Mouse (Mus musculus) neural tube, embryonic 14.5 days (tissue): ENCODE data around the gene Crb1. TPM values are rescaled to one million over a fixed set of nuclear protein-coding genes. Genes with fewer than 3 reads are reported as not detected.

Experiments
- ATAC-seq: fragments of 200-750 bp; cut with Nextera tagmentation; 2 replicates; pipeline ENCODE4 v1.8.0; 2017; ENCODE audit warnings: low read depth, mild to moderate bottlenecking, moderate TSS enrichment, moderate library complexity
- H3K27ac ChIP-seq: fragments of 300-500 bp; sonication (generic); 2 replicates; pipeline ENCODE4 v1.5.1; 2014; ENCODE audit warnings: low read depth, mild to moderate bottlenecking, control low read depth, low read length, moderate library complexity, mixed read lengths
- H3K27me3 ChIP-seq: fragments of 300-500 bp; sonication (generic); 2 replicates; pipeline ENCODE4 v1.6.1; 2014; ENCODE audit warnings: low read length; ENCODE audit not compliant: control insufficient read depth, insufficient read depth
- H3K36me3 ChIP-seq: fragments of 300-500 bp; sonication (generic); 2 replicates; pipeline ENCODE4 v1.6.1; 2014; ENCODE audit warnings: low read length, mixed read lengths; ENCODE audit not compliant: control insufficient read depth, insufficient read depth
- H3K4me1 ChIP-seq: fragments of 300-500 bp; sonication (generic); 2 replicates; pipeline ENCODE4 v1.6.1; 2014; ENCODE audit warnings: low read length; ENCODE audit not compliant: control insufficient read depth, insufficient read depth
- H3K4me2 ChIP-seq: fragments of 300-500 bp; sonication (generic); 2 replicates; pipeline ENCODE4 v1.6.1; 2014; ENCODE audit warnings: mild to moderate bottlenecking, low read depth, low read length, control low read depth
- H3K4me3 ChIP-seq: fragments of 300-500 bp; sonication (generic); 2 replicates; pipeline ENCODE4 v1.5.1; 2014; ENCODE audit warnings: low read depth, low read length, control low read depth, mixed read lengths
- H3K9ac ChIP-seq: fragments of 300-500 bp; sonication (generic); replicated peaks from 2 replicates; pipeline ENCODE4 v1.6.1; 2014; ENCODE audit warnings: low read depth, mild to moderate bottlenecking, control low read depth, low read length, mixed read lengths
- H3K9me3 ChIP-seq: fragments of 300-500 bp; sonication (generic); 2 replicates; pipeline ENCODE4 v1.6.1; 2016; ENCODE audit warnings: low read length; ENCODE audit not compliant: control insufficient read depth
- WGBS: fragments of 180-500 bp; shearing (Covaris S2); extraction: QIAGEN DNeasy Blood & Tissue Kit; methylation state at CpG from one replicate; pipeline ENCODE4 v1.1.7; 2014; 5-methylcytosine and 5-hydroxymethylcytosine counted together
- polyA plus RNA-seq: library from polyadenylated mRNA; unstranded; fragments of >200 nt; fragmentation: Nextera tagmentation; extraction: Ambion mirVana; gene quantifications from 2 replicates; pipeline ENCODE4 v1.2.1, GENCODE M21; 2014

Crb1 gene
- polyA plus RNA-seq, 1 experiment from 2014 or later = 1.5 TPM

- H3K4me2 ChIP-seq = no peak overlapping the region
- H3K9me3 ChIP-seq = no peaks in the 10 kb centered on the region
- H3K4me1 ChIP-seq = no peaks in the 10 kb centered on the region
- H3K27me3 ChIP-seq = no peaks in the 10 kb centered on the region
- 62% methylated on average over 5 of the region's 5 CpGs for WGBS
- H3K9ac ChIP-seq = no peak overlapping the region
- no peak for ATAC-seq
- no peak overlapping the region for H3K4me3 ChIP-seq
- no peak overlapping the region for H3K27ac ChIP-seq
- no peaks in the 10 kb centered on the region for H3K36me3 ChIP-seq
Observed at GRCm38 (mm10) chr1:139407701-139408100, 30.8 kb upstream of the Crb1 start.

DNA sequence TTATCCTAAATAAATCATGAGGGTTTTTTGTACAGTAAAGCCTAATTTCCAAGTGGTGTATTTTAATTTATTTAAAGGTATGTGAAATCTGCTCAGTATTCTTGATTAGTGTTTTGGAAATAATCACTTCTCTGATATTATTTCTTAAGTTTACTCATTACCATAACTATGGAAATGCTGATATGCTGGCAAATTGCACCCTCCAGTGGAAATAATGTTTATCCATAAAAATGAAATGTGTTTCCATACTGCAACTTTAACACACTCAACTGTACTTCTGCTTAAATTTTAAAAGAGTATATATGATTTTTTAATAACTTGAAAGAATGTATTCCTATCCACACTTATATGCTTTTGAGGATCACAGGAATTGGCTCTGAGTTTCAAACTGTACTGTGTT, 28.9 kb upstream of the Crb1 start:
- H3K4me3 ChIP-seq = no peak overlapping the region
- H3K27me3 ChIP-seq = no peaks in the 10 kb centered on the region
- no peaks in the 10 kb centered on the region for H3K36me3 ChIP-seq
- no peak for ATAC-seq
- H3K27ac ChIP-seq = no peak overlapping the region
- no peak overlapping the region for H3K9ac ChIP-seq
- no peaks in the 10 kb centered on the region for H3K9me3 ChIP-seq
- H3K4me1 ChIP-seq = no peaks in the 10 kb centered on the region
- no peak overlapping the region for H3K4me2 ChIP-seq

GRCm38 (mm10) chr1:139396589-139396988, 19.7 kb upstream of the Crb1 start:
- no peaks in the 10 kb centered on the region for H3K9me3 ChIP-seq
- no peaks in the 10 kb centered on the region for H3K4me1 ChIP-seq
- H3K36me3 ChIP-seq = no peaks in the 10 kb centered on the region
- H3K27ac ChIP-seq = no peak overlapping the region
- no peak for ATAC-seq
- no peaks in the 10 kb centered on the region for H3K27me3 ChIP-seq
- WGBS = 69% methylated on average over 1 of the region's 1 CpGs
- H3K9ac ChIP-seq = no peak overlapping the region
- H3K4me2 ChIP-seq = no peak overlapping the region
- H3K4me3 ChIP-seq = no peak overlapping the region

DNA sequence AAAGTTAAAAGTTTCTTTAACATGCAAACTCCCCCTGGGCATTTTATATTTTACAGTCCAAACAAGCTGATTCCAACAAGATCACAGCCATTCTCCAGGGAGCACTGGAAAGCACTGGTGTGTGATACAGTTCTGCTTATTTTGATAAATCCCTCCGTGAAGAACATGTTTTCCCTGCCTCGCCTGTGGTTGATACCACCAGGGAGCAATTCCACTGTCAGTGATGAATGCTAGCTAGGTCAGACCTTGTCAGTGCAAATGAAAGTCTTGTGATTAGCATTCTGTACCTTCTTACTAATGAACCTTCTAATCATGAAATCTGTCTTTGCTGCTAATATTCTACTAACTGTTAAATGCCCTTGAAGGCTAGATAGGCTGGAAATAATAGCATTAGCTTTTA, 14.8 kb upstream of the Crb1 start:
- no peak overlapping the region for H3K9ac ChIP-seq
- no peaks in the 10 kb centered on the region for H3K36me3 ChIP-seq
- 16% methylated on average over 2 of the region's 2 CpGs for WGBS
- no peaks in the 10 kb centered on the region for H3K4me1 ChIP-seq
- ATAC-seq = peak; percentile 21; the same call in 1 of the 2 replicates
- H3K4me2 ChIP-seq = no peak overlapping the region
- H3K27ac ChIP-seq = no peak overlapping the region
- H3K4me3 ChIP-seq = no peak overlapping the region
- no peaks in the 10 kb centered on the region for H3K9me3 ChIP-seq
- no peaks in the 10 kb centered on the region for H3K27me3 ChIP-seq

- H3K4me2 ChIP-seq = no peak overlapping the region
- no peak for ATAC-seq
- no peaks in the 10 kb centered on the region for H3K36me3 ChIP-seq
- H3K27ac ChIP-seq = no peak overlapping the region
- H3K9me3 ChIP-seq = no peaks in the 10 kb centered on the region
- H3K9ac ChIP-seq = no peak overlapping the region
- WGBS = 30% methylated on average over 4 of the region's 4 CpGs
- H3K4me3 ChIP-seq = no peak overlapping the region
- no peaks in the 10 kb centered on the region for H3K27me3 ChIP-seq
- no peaks in the 10 kb centered on the region for H3K4me1 ChIP-seq
Observed at GRCm38 (mm10) chr1:139379621-139379984, 2.7 kb upstream of the Crb1 start.

DNA sequence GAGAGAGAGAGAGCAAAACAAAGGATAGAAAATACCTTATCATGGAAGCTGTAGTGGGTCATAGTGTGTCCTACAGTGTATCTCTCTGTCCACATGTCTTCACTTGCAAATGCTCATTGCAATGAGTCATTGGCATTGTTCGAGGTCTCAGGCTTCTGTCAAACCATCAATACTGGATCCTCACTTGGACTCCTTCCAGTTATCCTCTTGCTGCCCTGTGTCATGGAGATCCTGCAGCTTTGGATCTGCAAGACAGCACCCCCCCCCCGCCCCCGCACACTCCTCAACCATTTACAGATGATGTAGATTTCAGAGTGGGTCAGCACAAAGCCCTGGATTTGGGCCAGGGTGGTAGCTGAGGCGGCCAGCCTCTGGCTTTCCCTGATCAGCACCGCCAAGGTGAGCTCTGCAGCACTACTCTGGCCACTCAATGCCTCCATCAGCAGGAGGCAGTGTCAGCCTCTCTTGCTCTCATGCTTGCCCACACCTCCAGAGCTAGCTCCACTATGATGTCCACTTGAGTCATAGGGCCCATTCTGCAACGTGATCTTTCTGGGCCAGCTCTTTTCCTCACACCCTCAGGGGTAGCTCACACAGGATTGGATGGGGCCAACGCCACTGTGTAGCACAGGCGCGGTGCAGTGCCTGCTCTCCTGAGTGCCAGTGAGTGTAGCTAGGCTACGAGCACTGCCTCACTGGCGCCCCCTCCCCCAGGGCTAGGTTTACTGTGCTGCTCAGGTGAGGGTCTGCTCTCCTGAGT, 2.1 kb upstream of the Crb1 start:
- Histone ChIP-seq H3K27ac (no peak overlapping the region), H3K27me3 (no peaks in the 10 kb centered on the region), H3K9ac (no peak overlapping the region), H3K4me1 (no peaks in the 10 kb centered on the region), H3K4me2 (no peak overlapping the region), H3K36me3 (no peaks in the 10 kb centered on the region), H3K9me3 (no peaks in the 10 kb centered on the region), H3K4me3 (no peak overlapping the region)
- peak; percentile 47 for ATAC-seq
- 26% methylated on average over 11 of the region's 11 CpGs for WGBS

DNA sequence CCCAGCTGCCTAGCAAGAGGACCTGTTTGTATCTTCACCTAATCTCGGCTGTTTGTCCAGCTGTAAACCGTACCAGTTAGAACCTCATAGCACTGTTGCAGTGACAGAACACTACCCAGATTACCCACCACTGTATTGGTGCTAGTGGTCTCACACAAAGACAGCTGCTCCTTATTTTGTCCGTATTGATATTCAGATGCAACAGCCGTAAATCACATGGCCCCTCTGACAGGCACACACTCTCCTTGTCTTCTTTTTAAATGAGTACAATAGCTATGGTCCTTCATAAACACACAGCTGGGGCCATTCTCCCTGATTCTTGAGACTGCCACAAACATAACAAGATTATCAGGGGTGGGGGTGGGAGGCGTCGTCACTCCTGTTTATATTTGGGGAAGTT, 1.0 kb downstream of the Crb1 start:
- no peaks in the 10 kb centered on the region for H3K9me3 ChIP-seq
- 0 out of 2 replicates have a peak overlapping the region, but pooled peaks have one; percentile 32 for H3K9ac ChIP-seq
- 12% methylated on average over 6 of the region's 6 CpGs for WGBS
- H3K36me3 ChIP-seq = no peaks in the 10 kb centered on the region
- no peaks in the 10 kb centered on the region for H3K4me1 ChIP-seq
- H3K27me3 ChIP-seq = no peaks in the 10 kb centered on the region
- H3K4me3 ChIP-seq = no peak overlapping the region; the same call in 1 of the 2 replicates
- H3K27ac ChIP-seq = no peak overlapping the region
- ATAC-seq = peak; percentile 16; the same call in 1 of the 2 replicates
- peak overlapping the region; percentile 34 for H3K4me2 ChIP-seq

GRCm38 (mm10) chr1:139371341-139371740, 5.6 kb downstream of the Crb1 start:
- H3K27me3 ChIP-seq = no peaks in the 10 kb centered on the region
- 75% methylated on average over 6 of the region's 6 CpGs for WGBS
- H3K4me2 ChIP-seq = no peak overlapping the region
- H3K4me3 ChIP-seq = no peak overlapping the region
- no peaks in the 10 kb centered on the region for H3K4me1 ChIP-seq
- no peak overlapping the region for H3K27ac ChIP-seq
- H3K36me3 ChIP-seq = no peaks in the 10 kb centered on the region
- no peaks in the 10 kb centered on the region for H3K9me3 ChIP-seq
- H3K9ac ChIP-seq = no peak overlapping the region
- no peak for ATAC-seq

- Histone ChIP-seq H3K27me3 (no peaks in the 10 kb centered on the region), H3K4me1 (peaks cover 3% of the 10 kb centered on the region; the same call in 1 of the 2 replicates), H3K36me3 (no peaks in the 10 kb centered on the region), H3K9me3 (no peaks in the 10 kb centered on the region), H3K4me2 (no peak overlapping the region), H3K4me3 (no peak overlapping the region), H3K27ac (no peak overlapping the region), H3K9ac (no peak overlapping the region)
- no peak for ATAC-seq
- 40% methylated on average over 4 of the region's 4 CpGs for WGBS
Observed at GRCm38 (mm10) chr1:139348566-139348965, 28.3 kb downstream of the Crb1 start.
